Mouse (Mus musculus): Measurements from ENCODE around the gene Cdh10.

DNA sequence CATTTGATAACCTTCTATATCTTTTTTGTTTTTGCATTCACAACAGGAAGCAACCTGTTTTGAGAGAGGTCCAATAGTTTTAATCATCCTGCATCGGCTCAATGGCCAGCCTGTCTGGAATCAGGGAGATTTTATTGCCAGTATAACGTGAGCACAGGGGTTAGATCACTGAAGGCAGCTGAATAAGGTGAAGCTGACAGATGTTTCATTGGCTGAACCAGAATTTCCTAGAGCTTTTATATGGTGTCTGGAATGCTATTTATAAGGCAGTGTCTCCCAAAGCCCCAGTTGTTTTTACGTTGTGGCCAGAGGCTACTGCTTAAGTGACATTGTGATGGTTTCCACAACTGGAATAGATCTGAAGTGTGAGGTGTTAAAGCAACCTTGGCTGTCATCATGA lies 214.2 kb downstream of the Cdh10 start:
- TF ChIP-seq CTCF (IDR thresholded peaks at IDR 0.05; ENCODE audit: borderline replicate concordance, control insufficient read depth, extremely low read depth, insufficient read depth, low read length, poor library complexity) = no peak
- TF ChIP-seq POLR2A (IDR thresholded peaks at IDR 0.05; ENCODE audit: control insufficient read depth, extremely low read depth, insufficient read depth, low read length, poor library complexity) = no peak

Data from thymus, adult 2 months (tissue).